Mouse (Mus musculus): ENCODE data around the gene Jak2.

The Jak2 gene

DNA sequence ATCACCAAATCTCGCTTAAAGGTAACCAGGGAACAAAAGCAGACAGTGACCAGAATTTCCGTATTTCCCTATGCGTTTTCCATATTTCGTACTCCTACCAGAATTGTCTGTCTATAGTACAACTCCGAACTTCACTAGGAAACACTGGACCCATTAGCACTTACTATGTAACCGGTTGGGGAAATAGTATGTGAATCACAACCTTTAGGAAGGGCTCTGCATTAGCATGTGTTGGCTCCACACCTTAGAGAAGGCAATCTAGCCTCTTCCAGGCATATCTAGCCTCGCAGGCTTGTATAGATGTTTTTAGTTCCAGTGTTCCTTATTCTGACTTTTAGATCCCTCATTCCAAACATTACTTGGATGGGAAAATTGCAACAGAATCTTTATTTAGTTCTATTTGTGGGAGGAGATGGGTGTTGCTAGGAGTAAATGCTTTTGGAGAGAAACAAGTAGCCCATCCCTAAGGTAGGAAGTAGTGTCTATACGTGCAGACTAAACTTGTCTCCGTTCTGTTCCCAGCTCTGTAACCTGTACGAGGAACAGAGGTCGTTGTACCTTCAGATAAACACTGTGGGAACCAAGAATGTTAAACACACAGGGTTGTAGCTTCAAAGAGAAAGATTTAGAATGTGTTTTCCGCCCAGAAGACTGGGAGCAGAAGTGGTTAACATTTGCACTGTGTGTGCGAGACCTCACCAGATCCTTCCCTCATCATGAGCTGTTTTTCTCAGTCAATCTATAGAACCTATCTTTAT lies 110.7 kb downstream of the Jak2 start:
- DNase-seq (ENCODE audit: low spot score): no peak

All from testis, postnatal 14 days (tissue).